Mouse (Mus musculus): ENCODE measurements at regions not wholly inside any gene's neighbourhood (a gene's known extent, or its start where the extent isn't known, plus 50 kb on each side); places are given as distances from the start of the nearest gene placed in this dataset.
"Not testable (repeated sequence)": the region's sequence is repeated elsewhere in the genome, so short reads cannot be mapped to it uniquely, and the experiment has no call there.

DNA sequence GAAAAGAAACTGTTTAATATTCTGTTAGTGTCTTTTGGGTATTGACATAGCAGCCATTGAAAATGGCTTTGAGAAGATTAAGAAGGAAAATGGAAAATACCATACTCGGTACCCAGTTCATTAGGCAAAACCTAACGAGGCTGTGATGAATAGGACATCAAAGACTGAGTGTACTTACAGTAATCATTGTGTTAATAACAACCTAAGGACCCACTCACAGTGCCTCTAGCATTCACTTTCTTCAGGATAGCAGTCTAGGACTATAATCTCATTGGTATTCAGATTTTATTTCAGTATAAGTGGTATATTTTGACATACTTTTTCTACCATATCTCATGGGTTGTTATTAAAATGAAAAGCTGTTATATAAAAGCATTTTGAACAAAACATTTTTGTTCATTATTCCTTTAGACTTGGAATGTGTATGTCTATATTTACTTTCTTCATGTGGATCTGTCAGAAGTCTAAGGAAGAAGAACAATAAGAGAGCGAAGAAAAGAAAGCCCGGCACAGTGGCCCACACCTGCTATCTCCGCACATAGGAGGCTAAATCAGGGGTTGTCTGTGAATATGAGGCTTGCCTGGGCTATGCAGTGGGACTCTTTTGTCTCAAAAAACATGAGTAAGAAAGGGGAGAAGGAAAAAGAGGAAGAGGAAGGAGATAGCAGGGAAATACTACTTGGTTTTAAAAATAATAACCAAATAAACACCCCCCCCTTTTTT is 116.2 kb upstream of the Pou1f1 start:
- no peak overlapping the region for H3K4me3 ChIP-seq (ENCODE audit: insufficient read depth, low read length)
- H3K4me1 ChIP-seq (ENCODE audit: control insufficient read depth, insufficient read depth, low read length) = no peaks in the 10 kb centered on the region
- TF ChIP-seq CTCF (IDR thresholded peaks at IDR 0.05; ENCODE audit: extremely low read depth, insufficient read depth, low read length) (no peak), POLR2A (IDR thresholded peaks at IDR 0.05; ENCODE audit: extremely low read depth, insufficient read depth, low read length) (no peak)
- no peak overlapping the region for H3K27ac ChIP-seq (ENCODE audit: insufficient read depth, low read length)

DNA sequence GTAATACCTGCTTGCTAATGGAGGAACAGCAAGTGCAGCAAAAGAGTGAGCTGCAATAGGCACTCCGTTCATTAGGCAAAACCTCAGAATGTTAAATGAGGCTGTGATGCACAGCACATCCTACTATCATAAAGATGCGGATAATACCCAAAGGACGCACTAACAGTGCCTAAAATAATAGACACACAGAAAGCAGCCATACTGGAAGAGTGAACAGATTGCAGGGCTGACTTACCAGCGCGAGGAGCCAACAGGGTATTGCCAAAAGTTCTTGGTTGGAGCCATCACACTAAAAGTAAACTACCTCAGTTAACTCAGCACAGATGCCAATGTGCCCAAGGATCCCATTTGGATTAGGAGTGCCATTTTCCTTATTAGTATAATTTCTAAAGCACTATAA is 115.5 kb upstream of the Pou1f1 start:
- Histone ChIP-seq H3K4me1 (ENCODE audit: control insufficient read depth, insufficient read depth, low read length) (no peaks in the 10 kb centered on the region), H3K4me3 (ENCODE audit: insufficient read depth, low read length) (no peak overlapping the region), H3K27ac (ENCODE audit: insufficient read depth, low read length) (no peak overlapping the region)
- TF ChIP-seq POLR2A (IDR thresholded peaks at IDR 0.05; ENCODE audit: extremely low read depth, insufficient read depth, low read length) = no peak
- TF ChIP-seq CTCF (IDR thresholded peaks at IDR 0.05; ENCODE audit: extremely low read depth, insufficient read depth, low read length) = no peak

DNA sequence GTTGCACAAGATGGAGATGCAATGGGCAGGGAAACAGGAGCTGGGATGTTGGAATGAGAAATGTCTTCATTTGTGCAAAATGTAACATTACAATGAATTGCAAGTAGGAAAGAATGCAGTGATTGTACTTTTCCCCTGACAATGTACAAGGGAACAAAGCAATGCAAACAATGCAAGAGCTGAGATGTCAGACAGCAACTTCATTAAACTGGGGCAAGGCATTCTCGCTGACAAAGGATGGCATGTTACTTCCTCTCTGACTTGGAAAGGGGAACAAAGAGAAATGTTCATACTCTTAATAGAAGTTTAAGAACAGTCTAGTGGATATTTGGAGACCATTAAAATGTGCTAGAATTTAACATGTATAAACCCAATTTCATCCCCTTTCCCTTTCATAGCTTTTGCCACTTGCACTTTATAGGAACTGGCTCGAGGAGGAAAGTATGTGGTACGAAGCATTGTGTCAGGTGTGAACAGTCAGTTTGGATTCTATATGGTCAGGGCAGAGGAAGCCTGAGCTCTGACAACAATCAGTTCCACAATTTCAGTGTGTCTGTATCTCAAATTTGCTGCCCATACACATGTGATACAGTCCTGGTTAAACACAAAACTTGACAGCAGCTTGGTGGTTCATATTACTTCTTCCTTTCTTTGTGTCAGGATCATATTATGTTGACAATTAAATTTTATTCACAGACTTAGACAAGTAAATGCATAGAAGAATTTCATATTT is 114.3 kb upstream of the Pou1f1 start:
- no peaks in the 10 kb centered on the region for H3K4me1 ChIP-seq (ENCODE audit: control insufficient read depth, insufficient read depth, low read length)
- H3K27ac ChIP-seq (ENCODE audit: insufficient read depth, low read length) = no peak overlapping the region
- no peak overlapping the region for H3K4me3 ChIP-seq (ENCODE audit: insufficient read depth, low read length)
- TF ChIP-seq POLR2A (IDR thresholded peaks at IDR 0.05; ENCODE audit: extremely low read depth, insufficient read depth, low read length) (no peak), CTCF (IDR thresholded peaks at IDR 0.05; ENCODE audit: extremely low read depth, insufficient read depth, low read length) (no peak)

DNA sequence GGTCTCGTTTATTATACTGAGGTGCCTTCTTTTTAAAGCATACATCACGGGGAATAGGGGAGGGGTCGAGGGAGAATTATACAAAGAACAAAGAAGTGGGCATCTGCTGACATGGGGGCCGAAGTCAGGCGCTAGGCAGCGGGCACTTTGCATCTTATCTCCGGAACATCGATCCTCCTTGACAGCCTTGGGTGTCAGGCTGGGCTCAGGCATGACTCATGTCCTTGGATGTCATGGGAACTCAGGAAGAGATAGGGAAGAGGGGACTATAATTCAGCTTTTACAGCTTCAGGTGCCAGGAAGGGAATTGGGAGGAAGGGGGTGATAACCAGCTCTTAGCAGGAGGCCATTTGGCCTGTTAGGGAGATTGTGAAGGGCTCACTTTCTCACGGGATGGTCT is 88.3 kb upstream of the Pou1f1 start:
- not testable (repeated sequence) for H3K27ac ChIP-seq (ENCODE audit: insufficient read depth, low read length); H3K4me3 ChIP-seq (ENCODE audit: insufficient read depth, low read length); H3K4me1 ChIP-seq (ENCODE audit: control insufficient read depth, insufficient read depth, low read length)

- Histone ChIP-seq H3K27ac (ENCODE audit: insufficient read depth, low read length) (no peak overlapping the region), H3K4me3 (ENCODE audit: insufficient read depth, low read length) (no peak overlapping the region), H3K4me1 (ENCODE audit: control insufficient read depth, insufficient read depth, low read length) (no peaks in the 10 kb centered on the region)
- TF ChIP-seq POLR2A (IDR thresholded peaks at IDR 0.05; ENCODE audit: extremely low read depth, insufficient read depth, low read length) (no peak), CTCF (IDR thresholded peaks at IDR 0.05; ENCODE audit: extremely low read depth, insufficient read depth, low read length) (no peak)
Observed at GRCm38 (mm10) chr16:65436076-65436475, 84.2 kb upstream of the Pou1f1 start.

GRCm38 (mm10) chr16:65441954-65442353 is 78.4 kb upstream of the Pou1f1 start:
- TF ChIP-seq CTCF (IDR thresholded peaks at IDR 0.05; ENCODE audit: extremely low read depth, insufficient read depth, low read length) = no peak
- TF ChIP-seq POLR2A (IDR thresholded peaks at IDR 0.05; ENCODE audit: extremely low read depth, insufficient read depth, low read length) = no peak
- no peak overlapping the region for H3K4me3 ChIP-seq (ENCODE audit: insufficient read depth, low read length)

GRCm38 (mm10) chr16:65448810-65449209 is 71.5 kb upstream of the Pou1f1 start:
- no peaks in the 10 kb centered on the region for H3K4me1 ChIP-seq (ENCODE audit: control insufficient read depth, insufficient read depth, low read length)
- H3K4me3 ChIP-seq (ENCODE audit: insufficient read depth, low read length) = no peak overlapping the region
- no peak for TF ChIP-seq CTCF (IDR thresholded peaks at IDR 0.05; ENCODE audit: extremely low read depth, insufficient read depth, low read length)
- TF ChIP-seq POLR2A (IDR thresholded peaks at IDR 0.05; ENCODE audit: extremely low read depth, insufficient read depth, low read length) = no peak
- H3K27ac ChIP-seq (ENCODE audit: insufficient read depth, low read length) = no peak overlapping the region

More at GRCm38 (mm10) chr16:65441954-65442353, 78.4 kb upstream of the Pou1f1 start:
- no peaks in the 10 kb centered on the region for H3K4me1 ChIP-seq (ENCODE audit: control insufficient read depth, insufficient read depth, low read length)
- no peak overlapping the region for H3K27ac ChIP-seq (ENCODE audit: insufficient read depth, low read length)

- no peak overlapping the region for H3K4me3 ChIP-seq (ENCODE audit: insufficient read depth, low read length)
- H3K4me1 ChIP-seq (ENCODE audit: control insufficient read depth, insufficient read depth, low read length) = no peaks in the 10 kb centered on the region
- no peak overlapping the region for H3K27ac ChIP-seq (ENCODE audit: insufficient read depth, low read length)
- no peak for TF ChIP-seq POLR2A (IDR thresholded peaks at IDR 0.05; ENCODE audit: extremely low read depth, insufficient read depth, low read length)
- no peak for TF ChIP-seq CTCF (IDR thresholded peaks at IDR 0.05; ENCODE audit: extremely low read depth, insufficient read depth, low read length)
Observed at GRCm38 (mm10) chr16:65450706-65451105, 69.6 kb upstream of the Pou1f1 start.

GRCm38 (mm10) chr16:65451885-65452284 is 68.4 kb upstream of the Pou1f1 start:
- Histone ChIP-seq H3K27ac (ENCODE audit: insufficient read depth, low read length) (no peak overlapping the region), H3K4me3 (ENCODE audit: insufficient read depth, low read length) (no peak overlapping the region), H3K4me1 (ENCODE audit: control insufficient read depth, insufficient read depth, low read length) (no peaks in the 10 kb centered on the region)
- no peak for TF ChIP-seq CTCF (IDR thresholded peaks at IDR 0.05; ENCODE audit: extremely low read depth, insufficient read depth, low read length)
- no peak for TF ChIP-seq POLR2A (IDR thresholded peaks at IDR 0.05; ENCODE audit: extremely low read depth, insufficient read depth, low read length)

DNA sequence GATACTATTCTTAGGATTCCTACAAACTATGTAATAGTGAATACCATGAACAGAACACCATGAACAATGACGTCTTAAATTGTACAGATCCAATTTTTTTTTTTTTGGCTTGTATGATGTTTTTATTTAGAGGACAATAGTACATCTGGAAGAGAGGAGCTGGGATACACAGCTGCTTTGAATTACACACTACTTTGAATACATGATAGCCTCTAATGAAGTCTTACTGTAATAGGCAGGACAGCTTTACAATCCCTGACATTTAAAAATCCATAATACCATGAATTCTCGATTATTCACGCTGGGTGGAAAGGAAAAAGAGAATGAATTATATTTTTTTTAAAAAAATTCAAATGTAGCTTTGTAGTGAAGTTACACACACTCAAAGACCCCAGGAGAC is 63.4 kb upstream of the Pou1f1 start:
- not testable (repeated sequence) for H3K27ac ChIP-seq (ENCODE audit: insufficient read depth, low read length); H3K4me3 ChIP-seq (ENCODE audit: insufficient read depth, low read length); H3K4me1 ChIP-seq (ENCODE audit: control insufficient read depth, insufficient read depth, low read length)
